Mouse (Mus musculus) ES-Bruce4 (cell line): Measurements from ENCODE around the gene Hsdl2.

Source experiments
- CTCF ChIP-seq: IDR thresholded peaks from one replicate; pipeline ENCODE4 v1.8.1; 2011; ENCODE audit warnings: low read depth, low read length
- EP300 ChIP-seq: IDR thresholded peaks from 2 replicates; pipeline ENCODE4 v1.6.1; 2011; ENCODE audit warnings: low read depth, low read length; ENCODE audit not compliant: insufficient read depth
- POLR2A ChIP-seq: IDR thresholded peaks from one replicate; pipeline ENCODE4 v1.8.1; 2011; ENCODE audit warnings: low read length; ENCODE audit not compliant: insufficient read depth

DNA sequence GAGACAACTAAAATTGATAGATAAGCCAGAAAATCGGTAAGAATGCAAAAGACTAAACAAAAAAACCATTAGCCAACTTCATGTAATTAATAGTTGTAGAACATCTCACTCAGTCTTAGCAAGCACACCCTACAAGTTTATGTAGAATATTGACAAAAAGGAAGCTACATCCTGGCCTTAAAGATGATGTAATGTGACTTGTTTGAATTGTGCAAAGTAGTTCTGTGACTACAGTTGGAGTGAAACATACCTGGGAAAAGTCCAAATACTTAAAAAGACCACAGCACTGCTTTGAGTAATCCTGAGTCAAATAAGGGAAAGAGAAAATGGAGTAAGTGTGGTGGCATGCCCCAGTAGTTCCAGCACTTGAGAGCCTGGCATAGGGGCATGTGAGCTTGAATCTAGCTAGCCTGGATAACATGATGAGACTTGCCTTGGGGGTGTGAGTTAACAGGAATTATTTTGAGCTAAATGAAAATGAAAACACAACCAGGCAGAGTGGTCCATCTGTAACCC is 70.9 kb downstream of the Hsdl2 start:
- TF ChIP-seq POLR2A, result no peak
- TF ChIP-seq EP300, result no peak
- TF ChIP-seq CTCF, result no peak
